Mouse (Mus musculus) intestine, postnatal 0 days (tissue): ENCODE measurements around the gene Cdcp2. TPM values are rescaled to one million over a fixed set of nuclear protein-coding genes. Genes with fewer than 3 reads are reported as not detected.

Experiments used
- ATAC-seq: fragments of 200-750 bp; cut with Nextera tagmentation; 2 replicates; pipeline ENCODE4 v1.8.0; 2017; ENCODE audit warnings: mild to moderate bottlenecking, moderate TSS enrichment, moderate library complexity
- H3K27ac ChIP-seq: fragments of 300-500 bp; sonication (generic); 2 replicates; pipeline ENCODE4 v1.5.1; 2014; ENCODE audit warnings: mild to moderate bottlenecking, low read depth, low read length, moderate library complexity
- H3K27me3 ChIP-seq: fragments of 300-500 bp; sonication (generic); replicated peaks from 2 replicates; pipeline ENCODE4 v1.6.1; 2014; ENCODE audit warnings: low read length, mixed read lengths; ENCODE audit not compliant: control insufficient read depth, insufficient read depth
- H3K36me3 ChIP-seq: fragments of 300-500 bp; sonication (generic); 2 replicates; pipeline ENCODE4 v1.6.1; 2014; ENCODE audit warnings: mild to moderate bottlenecking, moderate library complexity; ENCODE audit not compliant: control insufficient read depth, insufficient read depth
- H3K4me1 ChIP-seq: fragments of 300-500 bp; sonication (generic); replicated peaks from 2 replicates; pipeline ENCODE4 v1.6.1; 2014; ENCODE audit warnings: antibody characterized with exemption, low read length, mixed read lengths; ENCODE audit not compliant: control insufficient read depth, insufficient read depth
- H3K4me2 ChIP-seq: fragments of 300-500 bp; sonication (generic); replicated peaks from 2 replicates; pipeline ENCODE4 v1.6.1; 2014; ENCODE audit warnings: low read depth, mild to moderate bottlenecking, moderate library complexity
- H3K4me3 ChIP-seq: fragments of 300-500 bp; sonication (generic); 2 replicates; pipeline ENCODE4 v1.5.1; 2014; ENCODE audit warnings: low read depth, low read length
- H3K9ac ChIP-seq: fragments of 300-500 bp; sonication (generic); 2 replicates; pipeline ENCODE4 v1.6.1; 2014; ENCODE audit warnings: mild to moderate bottlenecking, low read depth, low read length
- H3K9me3 ChIP-seq: fragments of 300-500 bp; sonication (generic); 2 replicates; pipeline ENCODE4 v1.6.1; 2016; ENCODE audit warnings: mixed run types; ENCODE audit not compliant: control insufficient read depth
- CTCF ChIP-seq: sonication (generic); IDR thresholded peaks from 2 replicates; pipeline ENCODE4 v1.5.1; 2016; ENCODE audit warnings: low read depth, mild to moderate bottlenecking, control low read depth, antibody characterized with exemption, moderate library complexity
- WGBS: fragments of 180-500 bp; shearing (Covaris S2); extraction: QIAGEN DNeasy Blood & Tissue Kit; methylation state at CpG from one replicate; pipeline ENCODE4 v1.1.7; 2014; 5-methylcytosine and 5-hydroxymethylcytosine counted together
- polyA plus RNA-seq: library from polyadenylated mRNA; unstranded; fragments of >200 nt; fragmentation: Nextera tagmentation; extraction: Ambion mirVana; gene quantifications from 2 replicates; pipeline ENCODE4 v1.2.1, GENCODE M21; 2015

Gene Cdcp2
- polyA plus RNA-seq, 1 experiment from 2014 or later: not detected

DNA sequence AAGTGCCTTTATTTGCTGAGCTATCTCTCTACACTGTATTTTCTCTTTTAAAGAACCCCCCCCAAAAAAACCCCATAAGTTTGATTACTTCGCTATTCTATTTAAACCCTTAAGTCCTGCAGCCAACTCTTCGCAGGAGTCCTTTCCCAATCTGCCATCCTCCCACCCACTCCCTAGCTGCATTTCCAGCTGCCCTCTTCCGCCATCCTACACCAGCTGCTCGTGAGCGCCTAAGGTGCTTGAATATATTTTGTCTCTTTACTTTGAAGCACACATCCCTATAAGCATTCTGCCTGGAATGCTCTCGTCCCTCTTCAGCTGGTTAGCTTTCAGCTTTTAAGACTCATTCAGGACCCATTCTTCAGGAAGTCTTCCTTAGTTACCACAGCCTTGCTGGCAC is 54.3 kb downstream of the Cdcp2 start:
- H3K4me1 ChIP-seq: no peaks in the 10 kb centered on the region
- H3K9me3 ChIP-seq: no peaks in the 10 kb centered on the region
- peaks cover 27% of the 10 kb centered on the region for H3K36me3 ChIP-seq
- no peak overlapping the region for H3K4me3 ChIP-seq
- no peak for TF ChIP-seq CTCF
- 89% methylated on average over 6 of the region's 6 CpGs for WGBS
- H3K9ac ChIP-seq: no peak overlapping the region
- no peaks in the 10 kb centered on the region for H3K27me3 ChIP-seq
- no peak for ATAC-seq
- H3K27ac ChIP-seq: no peak overlapping the region
- no peak overlapping the region for H3K4me2 ChIP-seq

DNA sequence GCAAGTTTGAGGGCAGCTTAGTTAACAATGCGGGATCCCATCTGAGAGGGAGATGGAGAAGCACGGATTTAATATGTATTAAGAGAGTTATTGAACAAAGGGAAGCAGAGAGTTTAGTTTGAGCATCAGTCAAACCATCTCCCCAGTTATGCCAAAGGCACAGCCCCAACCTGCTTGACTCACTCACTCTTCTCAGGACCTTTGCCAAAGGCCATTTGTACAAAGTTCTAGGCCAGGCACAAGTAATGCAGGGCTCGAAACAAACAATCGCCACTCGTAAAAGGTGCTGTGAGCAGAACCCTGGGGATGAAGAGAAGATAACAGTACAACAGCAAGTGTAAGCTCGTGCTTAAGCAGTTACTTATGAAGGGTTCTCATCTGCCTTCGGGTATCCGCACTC is 55.9 kb downstream of the Cdcp2 start:
- Histone ChIP-seq H3K4me2 (no peak overlapping the region), H3K4me1 (no peaks in the 10 kb centered on the region), H3K27me3 (no peaks in the 10 kb centered on the region), H3K9me3 (no peaks in the 10 kb centered on the region), H3K27ac (no peak overlapping the region), H3K36me3 (peaks cover 18% of the 10 kb centered on the region), H3K4me3 (no peak overlapping the region), H3K9ac (no peak overlapping the region)
- WGBS: 64% methylated on average over 8 of the region's 8 CpGs
- no peak for TF ChIP-seq CTCF
- no peak for ATAC-seq

DNA sequence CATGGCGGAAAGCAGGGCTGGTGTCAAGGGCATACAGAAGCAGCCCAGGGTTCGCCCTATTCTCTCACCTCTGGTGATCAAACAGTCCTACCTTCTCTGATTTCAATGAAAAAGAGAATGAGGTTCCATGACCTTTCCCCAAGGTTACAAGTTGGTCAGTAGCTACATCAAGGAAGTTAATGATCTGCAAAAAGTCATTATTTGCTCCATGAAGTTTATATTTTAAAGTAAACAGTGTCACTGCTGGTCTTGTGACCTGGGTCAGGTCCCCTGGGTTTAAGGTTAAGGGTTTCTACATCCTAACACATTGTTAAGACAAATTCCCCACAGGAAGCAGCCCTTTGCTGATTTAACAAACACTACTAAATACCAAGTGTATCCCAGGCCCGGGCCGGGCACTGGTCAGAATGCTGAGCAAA is 60.3 kb downstream of the Cdcp2 start:
- no peak for ATAC-seq

DNA sequence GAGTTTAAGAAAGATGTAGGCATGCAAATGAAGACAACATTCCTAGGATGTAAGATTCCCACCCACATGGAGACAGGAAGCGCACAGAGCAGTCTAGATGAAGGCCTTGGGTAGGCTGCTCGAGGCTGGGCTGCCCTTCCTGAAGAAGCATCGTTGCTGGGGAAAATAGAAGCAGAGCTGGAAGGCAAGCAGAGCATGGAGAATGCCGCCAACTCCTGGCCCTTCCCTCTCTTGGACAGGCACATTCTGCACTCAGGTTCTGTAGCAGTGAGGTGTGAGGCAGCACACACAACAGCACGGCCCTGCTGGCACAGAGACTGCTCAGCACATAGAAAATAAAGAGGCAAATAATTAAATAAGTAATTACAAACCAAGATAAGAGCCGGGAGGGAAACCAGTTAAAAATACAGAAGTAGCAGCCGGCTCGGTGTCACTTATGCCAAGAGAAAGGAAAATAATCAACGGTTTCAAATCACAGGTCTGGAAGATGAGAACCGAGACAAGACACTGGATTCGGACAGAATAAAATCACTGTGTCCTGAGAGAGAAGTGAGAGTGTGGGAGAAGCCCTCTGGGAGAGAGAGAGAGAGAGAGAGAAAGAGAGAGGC is 62.6 kb downstream of the Cdcp2 start:
- 88% methylated on average over 11 of the region's 11 CpGs for WGBS
- H3K4me3 ChIP-seq: no peak overlapping the region
- no peak for TF ChIP-seq CTCF
- no peak overlapping the region for H3K9ac ChIP-seq
- no peaks in the 10 kb centered on the region for H3K27me3 ChIP-seq
- no peak for ATAC-seq
- no peak overlapping the region for H3K4me2 ChIP-seq
- no peak overlapping the region for H3K27ac ChIP-seq
- no peaks in the 10 kb centered on the region for H3K9me3 ChIP-seq
- H3K36me3 ChIP-seq: peaks cover 30% of the 10 kb centered on the region
- H3K4me1 ChIP-seq: no peaks in the 10 kb centered on the region

More for the DNA sequence above, 60.3 kb downstream of the Cdcp2 start:
- Histone ChIP-seq H3K4me2 (no peak overlapping the region), H3K27me3 (no peaks in the 10 kb centered on the region), H3K9me3 (no peaks in the 10 kb centered on the region), H3K27ac (no peak overlapping the region), H3K4me1 (no peaks in the 10 kb centered on the region), H3K4me3 (no peak overlapping the region), H3K36me3 (peaks cover 32% of the 10 kb centered on the region), H3K9ac (no peak overlapping the region)
- WGBS: 65% methylated on average over 4 of the region's 4 CpGs
- no peak for TF ChIP-seq CTCF

DNA sequence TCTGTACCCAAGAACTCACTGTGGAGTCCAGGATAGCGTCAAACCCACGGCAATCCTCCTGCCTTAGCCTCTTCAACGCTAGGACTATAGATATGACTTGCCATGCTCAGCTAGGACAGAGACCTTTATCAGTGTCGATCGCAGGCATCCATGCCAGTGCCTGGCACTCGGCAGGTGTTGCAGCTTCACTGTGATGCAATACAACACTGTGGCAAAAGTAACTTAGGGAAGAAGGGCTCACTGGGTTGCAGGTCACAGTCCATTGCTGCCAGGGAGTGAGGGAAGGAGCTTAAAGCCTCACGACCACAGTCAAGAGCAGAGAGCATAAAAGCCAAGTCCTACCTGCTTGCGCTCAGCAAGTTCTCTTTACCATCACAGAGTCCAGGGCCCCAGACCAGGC is 63.5 kb downstream of the Cdcp2 start:
- peaks cover 30% of the 10 kb centered on the region for H3K36me3 ChIP-seq
- TF ChIP-seq CTCF: no peak
- no peak overlapping the region for H3K27ac ChIP-seq
- H3K9ac ChIP-seq: no peak overlapping the region
- no peak for ATAC-seq
- H3K4me2 ChIP-seq: no peak overlapping the region
- WGBS: 88% methylated on average over 8 of the region's 8 CpGs
- H3K9me3 ChIP-seq: no peaks in the 10 kb centered on the region
- H3K27me3 ChIP-seq: no peaks in the 10 kb centered on the region
- no peak overlapping the region for H3K4me3 ChIP-seq
- no peaks in the 10 kb centered on the region for H3K4me1 ChIP-seq

Other genes with a start within 250 kb of the Cdcp2 start
- 42.8 and 45.2 TPM in 2 replicates for gene Ssbp3, start 186.2 kb upstream of the Cdcp2 start, polyA plus RNA-seq
- gene Mrpl37, start 30.0 kb upstream of the Cdcp2 start, polyA plus RNA-seq: 51.4 and 52.8 TPM in 2 replicates
- 3.6 and 4.0 TPM in 2 replicates for gene Cyb5rl, start 29.9 kb upstream of the Cdcp2 start, polyA plus RNA-seq
- 560 and 584 TPM in 2 replicates for gene Tmem59, start 81.5 kb downstream of the Cdcp2 start, polyA plus RNA-seq
- gene Tceanc2, start 82.2 kb downstream of the Cdcp2 start, polyA plus RNA-seq: 16.6 and 17.7 TPM in 2 replicates
- not detected in 2 replicates for gene Ldlrad1, start 112.3 kb downstream of the Cdcp2 start, polyA plus RNA-seq
- gene Lrrc42, start 156.6 kb downstream of the Cdcp2 start, polyA plus RNA-seq: 27.7 and 29.5 TPM in 2 replicates
- 25.5 and 27.0 TPM in 2 replicates for gene Hspb11, start 156.7 kb downstream of the Cdcp2 start, polyA plus RNA-seq
- gene Dio1, start 210.3 kb downstream of the Cdcp2 start, polyA plus RNA-seq: 59.7 and 67.4 TPM in 2 replicates
- gene Yipf1, start 217.5 kb downstream of the Cdcp2 start, polyA plus RNA-seq: 127 and 147 TPM in 2 replicates